ENCODE assay signal across 22 mouse cellular contexts in genomic region chr9:15992158-15992846, GRCm38 (mm10).
DNase-seq lines count a peak whose midpoint lies in the region; ATAC-seq and TF ChIP-seq lines count a peak whose summit lies in the region.
"Had no signal": no experiment of that assay in that cellular context is flagged by ENCODE, and none has a peak within 500 bp of the region (broad histone marks: within the 10 kb centered on the region; RNA-seq: fewer than 3 reads in every experiment).

No protein-coding gene starts in this region.

- TF ChIP-seq POLR2A in MEL (IDR thresholded peaks at IDR 0.05; ENCODE audit: control insufficient read depth in 1 of 2, insufficient read depth in 1 of 2, low read depth in 1 of 2, low read length in 2 of 2, poor library complexity in 1 of 2), result no peak

- H3K9ac ChIP-seq in forebrain, postnatal 0 days, result no peak overlapping the region
- H3K9ac ChIP-seq in forebrain, embryonic 15.5 days (replicated peaks), result no peak overlapping the region
- no peak overlapping the region for H3K9ac ChIP-seq in midbrain, embryonic 14.5 days (replicated peaks; ENCODE audit: low read length)
- no peak overlapping the region for H3K9ac ChIP-seq in midbrain, embryonic 15.5 days
- H3K9ac ChIP-seq in MEL (ENCODE audit: control insufficient read depth, low read depth, low read length, poor library complexity, severe bottlenecking), result no peak overlapping the region
- no peak overlapping the region for H3K9ac ChIP-seq in hindbrain, embryonic 16.5 days (ENCODE audit: low read depth, low read length)
- H3K9ac ChIP-seq: embryonic facial prominence, embryonic 12.5 days had no signal

- TF ChIP-seq EP300 in MEL (IDR thresholded peaks at IDR 0.05; ENCODE audit: low read depth in 1 of 2, low read length in 2 of 2), result no peak

- peaks cover 12% of the 10 kb centered on the region; the same call in 1 of the 2 replicates for H3K36me3 ChIP-seq in forebrain, postnatal 0 days (ENCODE audit: insufficient read depth)
- H3K36me3 ChIP-seq in forebrain, embryonic 15.5 days, result 0 out of 2 replicates have a peak, but pooled peaks cover 3% of the 10 kb centered on the region
- H3K36me3 ChIP-seq in midbrain, embryonic 14.5 days (ENCODE audit: control insufficient read depth, insufficient read depth, low read length), result peaks cover 22% of the 10 kb centered on the region
- peaks cover 8% of the 10 kb centered on the region; the same call in 1 of the 2 replicates for H3K36me3 ChIP-seq in midbrain, embryonic 15.5 days (replicated peaks)
- H3K36me3 ChIP-seq in MEL (ENCODE audit: control insufficient read depth in 1 of 2, insufficient read depth in 2 of 2, low read length in 2 of 2), result no peaks in the 10 kb centered on the region
- H3K36me3 ChIP-seq in hindbrain, embryonic 16.5 days (ENCODE audit: control insufficient read depth, insufficient read depth, low read length), result peaks cover 4% of the 10 kb centered on the region; the same call in 1 of the 2 replicates
- H3K36me3 ChIP-seq: embryonic facial prominence, embryonic 12.5 days; G1E had no signal

- TF ChIP-seq RAD21 in MEL (IDR thresholded peaks at IDR 0.05; ENCODE audit: low read depth, low read length), result no peak

- no peaks in the 10 kb centered on the region for H3K27me3 ChIP-seq in forebrain, postnatal 0 days (ENCODE audit: insufficient read depth, low read length)
- H3K27me3 ChIP-seq in forebrain, embryonic 15.5 days, result no peaks in the 10 kb centered on the region
- no peaks in the 10 kb centered on the region for H3K27me3 ChIP-seq in midbrain, embryonic 14.5 days (ENCODE audit: control insufficient read depth, insufficient read depth, low read length)
- no peaks in the 10 kb centered on the region for H3K27me3 ChIP-seq in midbrain, embryonic 15.5 days (replicated peaks)
- H3K27me3 ChIP-seq in MEL (ENCODE audit: control insufficient read depth in 1 of 2, insufficient read depth in 2 of 2, low read length in 2 of 2), result no peaks in the 10 kb centered on the region
- H3K27me3 ChIP-seq in hindbrain, embryonic 16.5 days (replicated peaks; ENCODE audit: control insufficient read depth, insufficient read depth, low read length), result no peaks in the 10 kb centered on the region
- H3K27me3 ChIP-seq: embryonic facial prominence, embryonic 12.5 days had no signal

- H3K4me2 ChIP-seq in forebrain, postnatal 0 days (ENCODE audit: low read depth), result no peak overlapping the region
- no peak overlapping the region for H3K4me2 ChIP-seq in forebrain, embryonic 15.5 days (replicated peaks)
- H3K4me2 ChIP-seq in midbrain, embryonic 14.5 days (ENCODE audit: low read length), result no peak overlapping the region
- no peak overlapping the region for H3K4me2 ChIP-seq in midbrain, embryonic 15.5 days
- no peak overlapping the region for H3K4me2 ChIP-seq in hindbrain, embryonic 16.5 days (ENCODE audit: low read length)
- H3K4me2 ChIP-seq: embryonic facial prominence, embryonic 12.5 days had no signal

- ATAC-seq in forebrain, postnatal 0 days, result peak; percentile 32; the same call in 1 of the 2 replicates
- ATAC-seq in forebrain, embryonic 15.5 days (replicated peaks), result no peak
- ATAC-seq in midbrain, embryonic 14.5 days (ENCODE audit: low FRiP score, low TSS enrichment), result no peak
- ATAC-seq in midbrain, embryonic 15.5 days (replicated peaks), result no peak
- peak; percentile 55; the same call in 1 of the 2 replicates for ATAC-seq in hindbrain, embryonic 16.5 days
- ATAC-seq: CD4-positive, CD25-positive, alpha-beta regulatory T cell, adult 4 months; forebrain, embryonic 16.5 days; inflammation-experienced regulatory T-cells, adult 6 months had no signal

- H3K27ac ChIP-seq in forebrain, postnatal 0 days (ENCODE audit: low read depth, low read length), result no peak overlapping the region
- H3K27ac ChIP-seq in forebrain, embryonic 15.5 days (replicated peaks), result no peak overlapping the region
- no peak overlapping the region for H3K27ac ChIP-seq in midbrain, embryonic 14.5 days (replicated peaks; ENCODE audit: low read depth, low read length)
- no peak overlapping the region for H3K27ac ChIP-seq in midbrain, embryonic 15.5 days
- H3K27ac ChIP-seq in MEL (ENCODE audit: control insufficient read depth, low read depth, low read length), result no peak overlapping the region
- H3K27ac ChIP-seq in hindbrain, embryonic 16.5 days (ENCODE audit: low read depth, low read length), result no peak overlapping the region
- H3K27ac ChIP-seq: embryonic facial prominence, embryonic 12.5 days; gastrocnemius, adult 2 months had no signal

- no peak for TF ChIP-seq CTCF in forebrain, postnatal 0 days (IDR thresholded peaks at IDR 0.05; ENCODE audit: low read depth)
- no peak for TF ChIP-seq CTCF in MEL (IDR thresholded peaks at IDR 0.05 in 2 of 3, conservative IDR thresholded peaks at IDR 0.05 in 1 of 3; ENCODE audit: control insufficient read depth in 1 of 3, insufficient read depth in 1 of 3, low read depth in 2 of 3, low read length in 3 of 3, poor library complexity in 1 of 3, severe bottlenecking in 1 of 3)

- 57% methylated on average over 7 of the region's 7 CpGs for WGBS in forebrain, postnatal 0 days
- WGBS in forebrain, embryonic 15.5 days, result 50% methylated on average over 7 of the region's 7 CpGs
- 54% methylated on average over 7 of the region's 7 CpGs for WGBS in midbrain, embryonic 14.5 days
- WGBS in midbrain, embryonic 15.5 days, result 58% methylated on average over 7 of the region's 7 CpGs
- WGBS in hindbrain, embryonic 16.5 days, result 54% methylated on average over 7 of the region's 7 CpGs

- no peaks in the 10 kb centered on the region for H3K4me1 ChIP-seq in forebrain, postnatal 0 days (ENCODE audit: insufficient read depth)
- H3K4me1 ChIP-seq in forebrain, embryonic 15.5 days, result peaks cover 8% of the 10 kb centered on the region
- no peaks in the 10 kb centered on the region for H3K4me1 ChIP-seq in midbrain, embryonic 14.5 days (ENCODE audit: control insufficient read depth, insufficient read depth, low read length)
- no peaks in the 10 kb centered on the region for H3K4me1 ChIP-seq in midbrain, embryonic 15.5 days
- H3K4me1 ChIP-seq in MEL (ENCODE audit: control insufficient read depth in 1 of 2, insufficient read depth in 2 of 2, low read length in 2 of 2), result no peaks in the 10 kb centered on the region
- H3K4me1 ChIP-seq in hindbrain, embryonic 16.5 days (ENCODE audit: control insufficient read depth, insufficient read depth, low read depth, low read length), result no peaks in the 10 kb centered on the region
- H3K4me1 ChIP-seq: embryonic facial prominence, embryonic 12.5 days had no signal

- H3K4me3 ChIP-seq in forebrain, postnatal 0 days (ENCODE audit: low read depth, low read length), result no peak overlapping the region
- H3K4me3 ChIP-seq in forebrain, embryonic 15.5 days, result no peak overlapping the region
- H3K4me3 ChIP-seq in midbrain, embryonic 14.5 days (replicated peaks; ENCODE audit: low read depth, low read length), result no peak overlapping the region
- H3K4me3 ChIP-seq in midbrain, embryonic 15.5 days, result no peak overlapping the region
- no peak overlapping the region for H3K4me3 ChIP-seq in MEL (ENCODE audit: control insufficient read depth in 1 of 2, insufficient read depth in 1 of 2, low read depth in 2 of 2, low read length in 2 of 2)
- no peak overlapping the region for H3K4me3 ChIP-seq in hindbrain, embryonic 16.5 days (ENCODE audit: low read length)
- H3K4me3 ChIP-seq: embryonic facial prominence, embryonic 12.5 days; gastrocnemius, adult 2 months had no signal

- H3K9me3 ChIP-seq in forebrain, postnatal 0 days (ENCODE audit: low read length), result no peaks in the 10 kb centered on the region
- no peaks in the 10 kb centered on the region for H3K9me3 ChIP-seq in forebrain, embryonic 15.5 days
- no peaks in the 10 kb centered on the region for H3K9me3 ChIP-seq in midbrain, embryonic 14.5 days (ENCODE audit: control insufficient read depth, low read length)
- no peaks in the 10 kb centered on the region for H3K9me3 ChIP-seq in midbrain, embryonic 15.5 days
- no peaks in the 10 kb centered on the region for H3K9me3 ChIP-seq in MEL (replicated peaks; ENCODE audit: insufficient read depth, low read length)
- no peaks in the 10 kb centered on the region for H3K9me3 ChIP-seq in hindbrain, embryonic 16.5 days (ENCODE audit: control insufficient read depth, low read length)
- H3K9me3 ChIP-seq: embryonic facial prominence, embryonic 12.5 days; G1E had no signal

- no peak for DNase-seq in forebrain, postnatal 0 days
- peak; percentile 19 for DNase-seq in midbrain, embryonic 14.5 days
- DNase-seq in MEL (ENCODE audit: low read depth, low spot score), result peak; percentile 18
- no peak for DNase-seq in gastrocnemius, postnatal 25 days
- DNase-seq: adrenal gland, postnatal 10 days; B cell, adult 2 months; cerebellum, adult 11-12 months; cerebellum, adult 9-10 months; cerebellum, postnatal 25 days; gastrocnemius, adult 2 months; gastrocnemius, postnatal 36 days; heart, adult 11 months; heart, postnatal 10 days; heart, postnatal 4 days had no signal

- no peaks in the 10 kb centered on the region for H3K79me2 ChIP-seq in MEL (ENCODE audit: control insufficient read depth, insufficient read depth, low read length, poor library complexity)

TF ChIP-seq in MEL, 35 proteins besides CTCF, POLR2A, EP300 and RAD21:
- TF ChIP-seq CHD2 (IDR thresholded peaks at IDR 0.05; ENCODE audit: low read length) (no peak), POLR2AphosphoS2 (IDR thresholded peaks at IDR 0.05; ENCODE audit: low read length) (no peak), MAZ (IDR thresholded peaks at IDR 0.05; ENCODE audit: low read depth, low read length) (no peak), TCF12 (IDR thresholded peaks at IDR 0.05; ENCODE audit: low read depth, low read length) (no peak)

Comparison
In these comparisons a context has a peak if more than half of its experiments do, and no peak if none do; other contexts are left out.
1. ATAC-seq: peak in forebrain, postnatal 0 days (single experiment) and hindbrain, embryonic 16.5 days (single experiment); none in forebrain, embryonic 15.5 days (single experiment), midbrain, embryonic 14.5 days (single experiment) and midbrain, embryonic 15.5 days (single experiment).
2. DNase-seq: peak in midbrain, embryonic 14.5 days (single experiment) and MEL (single experiment); none in forebrain, postnatal 0 days (single experiment) and gastrocnemius, postnatal 25 days (single experiment).